Mouse (Mus musculus): Measurements from ENCODE around the gene Thtpa. TPM values are rescaled to one million over a fixed set of nuclear protein-coding genes. Genes with fewer than 3 reads are reported as not detected.
A peak's percentile ranks its signal among the peaks of the same experiment; 100 is the strongest.

Thtpa gene
- polyA plus RNA-seq, 1 experiment from 2014 or later, result 21.1 TPM

DNA sequence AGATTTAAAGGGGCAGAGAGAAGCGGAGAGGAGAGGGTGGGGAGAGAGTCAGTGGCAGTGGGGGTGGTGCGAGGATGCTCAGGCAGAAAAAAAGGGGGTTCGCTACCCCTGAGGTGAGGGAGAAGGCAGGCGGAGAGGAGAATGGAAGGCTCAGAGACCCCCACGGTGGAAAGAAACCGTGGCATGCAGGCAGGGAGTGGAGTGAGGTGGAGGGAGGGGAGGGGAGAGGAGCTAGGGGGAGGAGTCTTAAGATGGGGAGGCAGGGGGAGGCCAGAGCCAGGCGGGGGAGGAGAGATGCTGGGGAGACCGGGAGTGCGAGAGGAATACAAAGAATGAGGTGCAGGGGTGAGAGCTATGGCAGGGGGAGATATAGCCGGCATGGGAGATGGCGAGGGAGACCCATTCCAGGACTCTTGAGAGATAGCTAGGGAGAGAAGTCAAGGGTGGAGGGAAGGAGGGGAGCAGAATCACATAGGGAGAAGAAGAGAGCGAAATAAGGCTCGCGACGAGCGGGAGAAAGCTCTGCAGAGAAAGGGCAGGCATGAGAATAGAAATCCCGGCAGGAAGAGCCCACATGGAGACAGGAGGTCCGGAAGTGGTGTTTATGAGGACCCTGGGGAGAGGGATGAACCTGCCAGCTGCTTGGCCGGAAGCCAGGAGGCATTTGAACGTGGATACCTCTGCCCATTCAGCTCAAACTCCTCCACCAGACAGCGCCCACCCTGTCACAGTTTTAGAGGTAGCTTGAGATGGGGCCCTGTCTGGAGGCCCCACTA, 22.0 kb downstream of the Thtpa start, which contains the start of gene Jph4:
TSS of gene Jph4 (minus strand) at position 511 of the 776 bp plus-strand sequence.
- no peak within 1 kb of the TSS for H3K27ac ChIP-seq (ENCODE audit: low read length)
- H3K4me3 ChIP-seq (ENCODE audit: low read length), result no peak within 1 kb of the TSS; the same call in 1 of the 2 replicates
- H3K4me1 ChIP-seq (replicated peaks; ENCODE audit: control insufficient read depth, insufficient read depth, low read length), result peaks cover 24% of the 10 kb centered on the region
- peak within 1 kb of the TSS; percentile 88 for H3K4me2 ChIP-seq (ENCODE audit: low read depth, low read length)
- H3K36me3 ChIP-seq (ENCODE audit: control insufficient read depth, insufficient read depth, low read length), result no peaks in the 10 kb centered on the region
- H3K9me3 ChIP-seq (ENCODE audit: control insufficient read depth, low read length), result no peaks in the 10 kb centered on the region
- WGBS, result 6% methylated on average over 21 of the region's 21 CpGs
- H3K9ac ChIP-seq (ENCODE audit: low read length), result no peak within 1 kb of the TSS
- ATAC-seq (ENCODE audit: low read depth), result no peak
- H3K27me3 ChIP-seq (ENCODE audit: control insufficient read depth, insufficient read depth, low read depth, low read length), result peaks cover 47% of the 10 kb centered on the region

DNA sequence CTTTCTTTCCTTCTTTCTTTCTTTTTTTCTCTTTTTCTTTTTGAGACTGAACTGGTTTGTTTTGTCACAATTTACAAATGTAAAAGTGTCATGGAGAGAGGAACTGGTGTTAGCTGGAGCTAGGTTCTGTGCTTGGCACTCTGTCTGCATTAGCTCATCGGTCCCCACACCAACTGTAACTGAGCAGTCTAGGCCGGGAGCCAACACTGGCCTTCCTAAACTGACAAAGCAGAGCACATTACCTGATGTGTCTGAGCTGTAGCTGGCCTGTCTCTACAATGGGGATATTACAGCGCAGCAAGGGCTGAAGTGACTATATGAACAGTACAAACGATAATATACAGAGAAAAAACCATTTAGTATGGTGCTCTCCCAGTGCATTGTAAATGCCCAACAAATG, 24.3 kb downstream of the Thtpa start:
- Histone ChIP-seq H3K9ac (ENCODE audit: low read length) (no peak overlapping the region), H3K4me1 (replicated peaks; ENCODE audit: control insufficient read depth, insufficient read depth, low read length) (peaks cover 24% of the 10 kb centered on the region), H3K27me3 (ENCODE audit: control insufficient read depth, insufficient read depth, low read depth, low read length) (peaks cover 31% of the 10 kb centered on the region), H3K4me2 (ENCODE audit: low read depth, low read length) (no peak overlapping the region), H3K9me3 (ENCODE audit: control insufficient read depth, low read length) (no peaks in the 10 kb centered on the region), H3K4me3 (ENCODE audit: low read length) (no peak overlapping the region), H3K36me3 (ENCODE audit: control insufficient read depth, insufficient read depth, low read length) (no peaks in the 10 kb centered on the region), H3K27ac (ENCODE audit: low read length) (no peak overlapping the region)
- no peak for ATAC-seq (ENCODE audit: low read depth)
- WGBS, result 66% methylated on average over 4 of the region's 4 CpGs

DNA sequence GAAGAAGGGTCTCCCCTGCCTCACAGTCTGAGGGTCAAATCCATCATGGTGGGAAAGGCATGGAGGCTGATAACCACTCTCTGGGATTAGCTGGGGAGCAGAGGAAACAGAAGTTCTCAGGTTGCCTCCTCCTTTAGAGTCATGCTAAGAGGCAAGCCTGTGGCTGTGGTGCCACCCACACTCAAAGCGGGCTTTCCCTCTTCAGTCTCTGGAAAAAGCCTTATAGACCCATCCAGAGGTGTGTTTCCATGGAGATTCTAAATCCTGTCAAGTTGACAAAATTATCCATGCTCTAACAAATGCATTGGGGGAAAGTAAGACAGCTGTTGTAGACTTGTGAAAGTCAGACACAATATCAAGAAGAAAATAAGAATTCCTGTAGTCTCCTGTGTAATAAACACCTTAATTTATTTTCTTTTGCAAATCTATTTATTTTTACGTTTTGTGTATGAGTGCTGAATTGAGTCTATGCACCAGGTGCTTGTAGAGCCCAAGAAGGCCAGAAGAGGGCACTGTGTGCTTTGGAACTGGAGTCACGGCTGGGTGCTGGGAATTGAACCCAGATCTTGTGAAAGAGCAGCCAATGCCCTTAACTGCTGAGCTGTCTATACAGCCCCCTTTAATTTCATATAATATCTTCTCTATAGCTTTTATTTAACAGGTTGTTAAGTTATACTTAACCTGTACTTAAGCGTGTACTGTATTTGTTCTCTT, 25.0 kb downstream of the Thtpa start:
- Histone ChIP-seq H3K4me1 (replicated peaks; ENCODE audit: control insufficient read depth, insufficient read depth, low read length) (peaks cover 18% of the 10 kb centered on the region), H3K4me3 (ENCODE audit: low read length) (no peak overlapping the region), H3K27me3 (ENCODE audit: control insufficient read depth, insufficient read depth, low read depth, low read length) (peaks cover 23% of the 10 kb centered on the region), H3K36me3 (ENCODE audit: control insufficient read depth, insufficient read depth, low read length) (no peaks in the 10 kb centered on the region), H3K9ac (ENCODE audit: low read length) (no peak overlapping the region), H3K27ac (ENCODE audit: low read length) (no peak overlapping the region), H3K4me2 (ENCODE audit: low read depth, low read length) (no peak overlapping the region), H3K9me3 (ENCODE audit: control insufficient read depth, low read length) (no peaks in the 10 kb centered on the region)
- 62% methylated on average over 4 of the region's 4 CpGs for WGBS
- ATAC-seq (ENCODE audit: low read depth), result no peak

DNA sequence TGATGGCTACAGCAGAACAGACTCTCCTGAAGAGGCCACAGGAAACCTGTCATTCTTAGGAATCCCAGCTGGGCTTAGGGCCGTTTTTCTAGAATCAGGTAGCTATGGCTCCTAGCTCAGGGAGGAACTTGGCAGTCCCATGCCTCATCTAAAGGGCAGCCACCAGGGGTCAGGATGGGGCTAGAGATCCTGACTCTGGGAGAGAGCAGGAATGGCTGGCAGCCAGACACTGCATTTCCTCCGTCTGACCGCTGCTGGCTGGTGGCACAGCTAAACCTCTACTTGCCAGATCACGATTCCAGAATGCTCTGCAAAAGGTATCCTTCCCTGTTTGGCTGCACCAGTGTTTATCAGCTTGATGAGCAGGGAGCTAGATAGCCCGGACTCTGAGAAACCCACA, 27.4 kb downstream of the Thtpa start:
- Histone ChIP-seq H3K4me1 (replicated peaks; ENCODE audit: control insufficient read depth, insufficient read depth, low read length) (no peaks in the 10 kb centered on the region), H3K9ac (ENCODE audit: low read length) (no peak overlapping the region), H3K36me3 (ENCODE audit: control insufficient read depth, insufficient read depth, low read length) (no peaks in the 10 kb centered on the region), H3K4me3 (ENCODE audit: low read length) (no peak overlapping the region; the same call in 1 of the 2 replicates), H3K9me3 (ENCODE audit: control insufficient read depth, low read length) (no peaks in the 10 kb centered on the region), H3K27me3 (ENCODE audit: control insufficient read depth, insufficient read depth, low read depth, low read length) (peaks cover 4% of the 10 kb centered on the region; the same call in 1 of the 2 replicates), H3K27ac (ENCODE audit: low read length) (no peak overlapping the region), H3K4me2 (ENCODE audit: low read depth, low read length) (peak overlapping the region; percentile 19)
- peak; percentile 85 for ATAC-seq (ENCODE audit: low read depth)
- 6% methylated on average over 5 of the region's 5 CpGs for WGBS

DNA sequence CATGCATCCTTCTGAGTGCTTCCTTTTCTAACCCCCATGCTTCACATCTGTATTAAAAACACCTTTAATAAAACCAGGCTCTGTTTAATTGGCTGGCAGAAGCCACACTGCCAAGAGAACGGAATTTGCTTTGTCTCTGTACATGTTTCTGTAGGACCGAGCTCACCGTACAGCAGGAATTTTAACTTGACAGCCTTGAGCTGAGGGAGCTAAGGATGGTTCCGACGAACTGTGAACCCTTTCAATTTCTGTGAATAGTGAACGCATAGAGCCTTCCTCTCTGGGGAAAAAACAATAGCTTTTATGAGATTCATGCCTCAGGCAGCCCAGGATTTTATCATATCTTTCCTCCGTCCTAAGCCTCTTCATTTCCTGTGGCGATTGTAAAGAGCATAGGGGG, 27.8 kb downstream of the Thtpa start:
- Histone ChIP-seq H3K36me3 (ENCODE audit: control insufficient read depth, insufficient read depth, low read length) (no peaks in the 10 kb centered on the region), H3K4me2 (ENCODE audit: low read depth, low read length) (peak overlapping the region; percentile 19), H3K27ac (ENCODE audit: low read length) (no peak overlapping the region), H3K4me3 (ENCODE audit: low read length) (no peak overlapping the region; the same call in 1 of the 2 replicates), H3K9ac (ENCODE audit: low read length) (no peak overlapping the region), H3K9me3 (ENCODE audit: control insufficient read depth, low read length) (no peaks in the 10 kb centered on the region), H3K27me3 (ENCODE audit: control insufficient read depth, insufficient read depth, low read depth, low read length) (peaks cover under 1% of the 10 kb centered on the region; the same call in 1 of the 2 replicates), H3K4me1 (replicated peaks; ENCODE audit: control insufficient read depth, insufficient read depth, low read length) (no peaks in the 10 kb centered on the region)
- 39% methylated on average over 8 of the region's 8 CpGs for WGBS
- no peak for ATAC-seq (ENCODE audit: low read depth)

DNA sequence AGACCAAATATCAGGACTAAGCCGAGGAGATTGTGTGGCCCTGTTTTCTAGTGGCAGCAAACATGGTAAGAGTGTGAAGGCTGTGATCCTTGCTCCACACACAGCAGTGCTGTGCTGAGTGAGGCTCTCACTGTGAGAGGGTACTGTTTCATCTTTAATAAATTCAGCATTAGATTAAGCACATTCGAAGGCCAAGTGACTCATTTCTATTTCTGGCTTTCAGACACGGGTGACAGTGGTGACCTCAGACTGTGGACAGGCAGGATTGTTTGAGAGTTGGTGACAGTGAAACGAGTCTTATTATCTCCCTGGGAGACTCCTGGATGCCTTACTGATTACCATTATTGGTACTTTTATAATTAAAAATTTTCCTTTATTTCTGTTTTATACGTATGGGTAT, 31.1 kb downstream of the Thtpa start:
- Histone ChIP-seq H3K9ac (ENCODE audit: low read length) (no peak overlapping the region), H3K4me2 (ENCODE audit: low read depth, low read length) (no peak overlapping the region), H3K9me3 (ENCODE audit: control insufficient read depth, low read length) (no peaks in the 10 kb centered on the region), H3K4me3 (ENCODE audit: low read length) (no peak overlapping the region), H3K4me1 (replicated peaks; ENCODE audit: control insufficient read depth, insufficient read depth, low read length) (no peaks in the 10 kb centered on the region), H3K27me3 (ENCODE audit: control insufficient read depth, insufficient read depth, low read depth, low read length) (no peaks in the 10 kb centered on the region), H3K36me3 (ENCODE audit: control insufficient read depth, insufficient read depth, low read length) (no peaks in the 10 kb centered on the region), H3K27ac (ENCODE audit: low read length) (no peak overlapping the region)
- WGBS, result 68% methylated on average over 5 of the region's 5 CpGs
- no peak for ATAC-seq (ENCODE audit: low read depth)

DNA sequence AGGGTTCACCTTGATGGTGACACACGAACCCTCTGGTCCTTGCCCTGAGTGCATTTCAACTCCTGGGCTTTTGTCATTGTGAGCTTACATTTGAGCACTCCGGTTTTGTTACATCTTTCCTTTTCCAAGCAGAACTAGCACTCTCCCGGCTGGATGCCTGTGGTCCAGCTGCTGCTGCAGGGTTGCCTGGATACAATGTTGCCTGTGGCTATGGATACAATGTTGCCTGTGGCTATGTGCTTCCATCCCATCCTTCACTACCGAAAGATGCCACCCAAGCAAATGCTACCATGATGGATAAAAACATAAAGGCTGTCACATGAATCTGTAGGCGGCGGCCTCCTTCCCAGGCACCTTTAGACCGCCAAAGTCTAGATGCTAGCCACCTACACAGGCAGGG, 31.9 kb downstream of the Thtpa start:
- H3K4me2 ChIP-seq (ENCODE audit: low read depth, low read length), result no peak overlapping the region
- no peaks in the 10 kb centered on the region for H3K27me3 ChIP-seq (ENCODE audit: control insufficient read depth, insufficient read depth, low read depth, low read length)
- H3K4me3 ChIP-seq (ENCODE audit: low read length), result no peak overlapping the region
- no peak for ATAC-seq (ENCODE audit: low read depth)
- no peak overlapping the region for H3K27ac ChIP-seq (ENCODE audit: low read length)
- no peaks in the 10 kb centered on the region for H3K9me3 ChIP-seq (ENCODE audit: control insufficient read depth, low read length)
- WGBS, result 83% methylated on average over 7 of the region's 7 CpGs
- H3K4me1 ChIP-seq (replicated peaks; ENCODE audit: control insufficient read depth, insufficient read depth, low read length), result no peaks in the 10 kb centered on the region
- no peaks in the 10 kb centered on the region for H3K36me3 ChIP-seq (ENCODE audit: control insufficient read depth, insufficient read depth, low read length)
- no peak overlapping the region for H3K9ac ChIP-seq (ENCODE audit: low read length)

DNA sequence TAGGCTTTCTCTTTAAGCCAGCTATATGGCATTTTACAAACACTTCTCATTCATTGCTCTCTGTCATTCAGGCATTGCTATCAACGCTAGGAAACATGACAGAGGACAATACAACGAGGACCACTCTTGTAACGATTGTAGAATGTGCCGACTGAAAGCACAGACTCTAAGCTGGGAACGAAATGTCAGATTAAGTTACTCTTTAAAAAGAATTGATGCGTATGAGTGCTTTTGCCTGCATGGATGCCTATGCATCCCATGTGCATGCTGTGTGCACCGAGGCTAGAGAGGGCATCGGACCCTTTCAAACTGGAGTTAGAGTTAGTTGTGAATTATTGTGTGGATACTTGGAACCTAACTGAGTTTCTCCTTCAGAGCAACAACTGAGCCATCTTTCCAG, 41.1 kb downstream of the Thtpa start:
- no peak overlapping the region for H3K27ac ChIP-seq (ENCODE audit: low read length)
- no peaks in the 10 kb centered on the region for H3K4me1 ChIP-seq (replicated peaks; ENCODE audit: control insufficient read depth, insufficient read depth, low read length)
- H3K36me3 ChIP-seq (ENCODE audit: control insufficient read depth, insufficient read depth, low read length), result no peaks in the 10 kb centered on the region
- 71% methylated on average over 8 of the region's 8 CpGs for WGBS
- no peak for ATAC-seq (ENCODE audit: low read depth)
- H3K4me2 ChIP-seq (ENCODE audit: low read depth, low read length), result no peak overlapping the region
- no peaks in the 10 kb centered on the region; the same call in 1 of the 2 replicates for H3K27me3 ChIP-seq (ENCODE audit: control insufficient read depth, insufficient read depth, low read depth, low read length)
- H3K9ac ChIP-seq (ENCODE audit: low read length), result no peak overlapping the region
- no peaks in the 10 kb centered on the region for H3K9me3 ChIP-seq (ENCODE audit: control insufficient read depth, low read length)
- H3K4me3 ChIP-seq (ENCODE audit: low read length), result no peak overlapping the region

DNA sequence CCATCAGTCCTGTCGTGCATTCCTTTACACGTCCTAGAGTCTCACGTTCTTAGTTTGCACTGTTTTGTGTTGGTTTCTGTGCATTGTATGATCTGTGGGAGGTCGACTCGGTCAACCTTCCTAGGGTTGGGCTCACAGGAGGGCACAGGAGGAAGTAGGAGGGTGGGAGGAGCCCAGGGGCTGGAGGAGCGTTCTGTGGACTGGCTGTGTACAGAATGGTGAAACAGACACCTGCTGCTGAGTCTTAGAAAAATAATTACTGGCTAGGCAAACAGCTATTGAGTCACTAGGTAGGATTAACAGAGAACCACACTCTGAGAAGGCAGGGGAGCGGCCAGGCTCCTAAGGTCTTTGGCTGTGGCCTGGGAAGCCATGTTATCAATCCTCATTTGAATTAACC, 44.7 kb downstream of the Thtpa start:
- Histone ChIP-seq H3K27ac (ENCODE audit: low read length) (no peak overlapping the region), H3K36me3 (ENCODE audit: control insufficient read depth, insufficient read depth, low read length) (no peaks in the 10 kb centered on the region), H3K9me3 (ENCODE audit: control insufficient read depth, low read length) (no peaks in the 10 kb centered on the region), H3K4me1 (replicated peaks; ENCODE audit: control insufficient read depth, insufficient read depth, low read length) (no peaks in the 10 kb centered on the region), H3K27me3 (ENCODE audit: control insufficient read depth, insufficient read depth, low read depth, low read length) (no peaks in the 10 kb centered on the region; the same call in 1 of the 2 replicates), H3K9ac (ENCODE audit: low read length) (no peak overlapping the region), H3K4me3 (ENCODE audit: low read length) (no peak overlapping the region), H3K4me2 (ENCODE audit: low read depth, low read length) (no peak overlapping the region)
- ATAC-seq (ENCODE audit: low read depth), result 0 out of 2 replicates have a peak, but pooled peaks have one; percentile 26
- 31% methylated on average over 7 of the region's 7 CpGs for WGBS

Measured in lung, embryonic 16.5 days (tissue).